Mouse (Mus musculus) neutrophil, adult 83 days (primary cell): ENCODE measurements around the gene Cd72. TPM values are rescaled to one million over a fixed set of nuclear protein-coding genes. Genes with fewer than 3 reads are reported as not detected.

Source experiments
- total RNA-seq, 2 experiments: library from RNA; stranded (reverse); gene quantifications; one replicate each; pipeline ENCODE4 v1.2.4; 2023

Gene Cd72
- total RNA-seq: 1 to 10 TPM; 3.0 to 5.0 TPM

GRCm38 (mm10) chr4:43454041-43454836, at the start of gene Cd72:
TSS of gene Cd72 (minus strand) at chr4:43454628.

GRCm38 (mm10) chr4:43499407-43500333, 45.2 kb upstream of the Cd72 start, which contains the start of gene Arhgef39:
TSS of gene Arhgef39 (minus strand) at chr4:43499695.

GRCm38 (mm10) chr4:43492821-43493185, 38.4 kb upstream of the Cd72 start, which contains the start of gene Ccdc107:
TSS of gene Ccdc107 (plus strand) at chr4:43492900.

GRCm38 (mm10) chr4:43483535-43484091, 29.2 kb upstream of the Cd72 start, which contains the start of gene Sit1:
TSS of gene Sit1 (minus strand) at chr4:43483734.

GRCm38 (mm10) chr4:43441639-43442038, 12.8 kb downstream of the Cd72 start, which contains the start of gene Tesk1:
TSS of gene Tesk1 (plus strand) at chr4:43441939.

GRCm38 (mm10) chr4:43428946-43429345, 25.5 kb downstream of the Cd72 start, which contains the start of gene Fam166b:
TSS of gene Fam166b (minus strand) at chr4:43429134.

Other genes with a start within 250 kb of the Cd72 start
- gene Atp8b5, start 187.5 kb downstream of the Cd72 start, total RNA-seq: not detected
- 1 to 10 TPM; 2.5 to 3.2 TPM for gene Rusc2, start 72.6 kb downstream of the Cd72 start, total RNA-seq
- not detected for gene Fam166b, start 25.5 kb downstream of the Cd72 start, total RNA-seq
- 1 to 10 TPM; 4.2 to 7.0 TPM for gene Tesk1, start 12.7 kb downstream of the Cd72 start, total RNA-seq
- not detected for gene Sit1, start 29.1 kb upstream of the Cd72 start, total RNA-seq
- gene Ccdc107, start 38.3 kb upstream of the Cd72 start, total RNA-seq: 1 to 10 TPM; 4.0 to 7.5 TPM
- 10 to 100 TPM; 27.3 to 36.2 TPM for gene Arhgef39, start 45.1 kb upstream of the Cd72 start, total RNA-seq
- gene Car9, start 52.3 kb upstream of the Cd72 start, total RNA-seq: 1 to 10 TPM; 1.1 to 1.2 TPM
- gene Tpm2, start 69.1 kb upstream of the Cd72 start, total RNA-seq: 1 to 10 TPM; 1.8 TPM
- gene Creb3, start 107.7 kb upstream of the Cd72 start, total RNA-seq: 10 to 100 TPM; 49.0 to 54.9 TPM
- 100 to 1,000 TPM; 552 to 557 TPM for gene Tln1, start 108.1 kb upstream of the Cd72 start, total RNA-seq
- gene Rgp1, start 124.1 kb upstream of the Cd72 start, total RNA-seq: 10 to 100 TPM; 50.0 to 56.1 TPM
- gene Gba2, start 124.2 kb upstream of the Cd72 start, total RNA-seq: 10 to 100 TPM; 30.8 to 30.9 TPM
- not detected for gene Msmp, start 129.9 kb upstream of the Cd72 start, total RNA-seq
- under 1 TPM; 0.26 to 0.42 TPM for gene Npr2, start 177.3 kb upstream of the Cd72 start, total RNA-seq
- not detected for gene Spag8, start 199.0 kb upstream of the Cd72 start, total RNA-seq
- 10 to 100 TPM; 12.7 to 17.6 TPM for gene Hint2, start 201.8 kb upstream of the Cd72 start, total RNA-seq
- under 1 TPM; 0.31 to 0.57 TPM for gene Tmem8b, start 214.3 kb upstream of the Cd72 start, total RNA-seq
- gene Fam221b, start 214.5 kb upstream of the Cd72 start, total RNA-seq: under 1 TPM in 1 of 2 experiments, not detected in 1; 0.09 TPM
- not detected for gene Olfr70, start 246.2 kb upstream of the Cd72 start, total RNA-seq